Mouse (Mus musculus) inflammation-experienced regulatory T-cells, adult 16 weeks (primary cell): Measurements from ENCODE around the gene Gm10772. TPM values are rescaled to one million over a fixed set of nuclear protein-coding genes. Genes with fewer than 3 reads are reported as not detected.

ENCODE experiments used
- polyA plus RNA-seq: library from polyadenylated mRNA; unstranded; fragments of 100-300 nt; shearing (Covaris generic); gene quantifications from one replicate; pipeline ENCODE4 v1.2.1, GENCODE M21; 2017

Gm10772 gene
- not detected for polyA plus RNA-seq

GRCm38 (mm10) chr13:66227473-66227872 lies at the start of gene Gm10772:
Gm10772 (minus strand) TSS chr13:66227573.

Other genes starting within 250 kb of the Gm10772 start
- gene Gm10324, start 108.0 kb downstream of the Gm10772 start, polyA plus RNA-seq = not detected
- not detected for gene 2410141K09Rik, start 213.5 kb upstream of the Gm10772 start, polyA plus RNA-seq